Mouse (Mus musculus): ENCODE data around the gene Gm20388. TPM values are rescaled to one million over a fixed set of nuclear protein-coding genes. Genes with fewer than 3 reads are reported as not detected.
"Not testable (repeated sequence)": the region's sequence is repeated elsewhere in the genome, so short reads cannot be mapped to it uniquely, and the experiment has no call there.

The Gm20388 gene
- total RNA-seq, 1 experiment from 2014 or later, result 10.0 TPM

DNA sequence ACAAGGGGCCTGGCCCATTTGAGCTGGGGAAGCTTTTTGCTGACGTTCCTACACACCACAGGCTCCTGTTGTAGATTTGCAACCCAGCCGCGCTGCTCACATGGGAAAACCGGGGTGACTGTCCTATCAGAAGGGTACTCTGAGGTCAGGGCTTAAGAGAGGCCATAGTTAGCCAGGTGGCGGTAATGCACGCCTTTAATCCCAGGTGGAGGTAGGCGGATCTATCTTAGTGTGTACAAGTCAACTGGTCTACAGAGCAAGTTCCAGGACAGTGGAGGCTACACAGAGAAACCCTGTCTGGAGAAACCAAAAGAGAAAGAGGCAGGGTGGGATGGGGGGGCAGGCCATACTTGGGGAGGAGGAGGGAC lies 2409.1 kb downstream of the Gm20388 start:
- ATAC-seq (replicated peaks; ENCODE audit: insufficient number of reproducible peaks, low FRiP score, low TSS enrichment, poor library complexity, severe bottlenecking), result no peak

DNA sequence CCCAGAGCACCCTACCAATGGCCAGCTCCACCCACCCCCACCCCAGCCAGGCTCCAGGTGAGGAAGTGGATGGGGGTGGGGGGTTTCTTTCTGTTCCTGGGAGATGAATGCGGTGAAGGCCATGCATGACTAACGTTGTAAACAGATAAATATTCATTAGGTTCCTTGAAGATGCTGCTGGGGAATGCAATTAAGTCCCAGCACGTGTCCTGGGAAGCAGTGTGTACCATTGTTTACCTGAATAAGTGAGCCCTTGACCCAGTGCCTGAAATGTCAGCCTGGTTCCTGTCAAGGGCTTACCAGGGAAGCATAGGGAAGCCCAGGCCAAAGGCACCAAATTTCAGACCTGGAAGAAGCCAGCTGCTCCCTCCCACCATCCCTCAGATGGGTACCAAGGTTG lies 2409.9 kb downstream of the Gm20388 start:
- no peak for ATAC-seq (replicated peaks; ENCODE audit: insufficient number of reproducible peaks, low FRiP score, low TSS enrichment, poor library complexity, severe bottlenecking)

DNA sequence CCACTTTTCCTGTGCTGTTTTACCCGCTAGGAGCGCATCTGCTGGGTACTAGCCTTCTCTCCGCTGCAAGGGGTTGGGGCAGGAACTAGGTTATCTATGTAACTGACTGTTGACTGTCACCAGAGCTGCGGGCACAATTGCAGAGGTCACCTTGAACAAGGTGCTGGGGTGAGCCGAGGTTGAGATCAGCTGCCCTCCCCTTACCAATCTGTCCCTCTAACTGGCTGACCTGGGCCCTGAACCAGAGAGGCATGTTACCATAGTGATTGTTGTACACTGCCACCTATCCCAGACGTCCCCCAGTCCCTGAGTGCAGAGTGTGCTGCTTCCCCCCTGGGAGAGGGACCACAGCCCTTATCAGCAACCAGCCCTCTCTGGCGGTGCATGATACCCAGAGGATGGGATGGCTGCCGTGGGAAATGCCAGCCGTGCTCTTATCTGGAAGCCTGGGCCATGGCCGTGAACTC lies 2410.8 kb downstream of the Gm20388 start:
- no peak for ATAC-seq (replicated peaks; ENCODE audit: insufficient number of reproducible peaks, low FRiP score, low TSS enrichment, poor library complexity, severe bottlenecking)

DNA sequence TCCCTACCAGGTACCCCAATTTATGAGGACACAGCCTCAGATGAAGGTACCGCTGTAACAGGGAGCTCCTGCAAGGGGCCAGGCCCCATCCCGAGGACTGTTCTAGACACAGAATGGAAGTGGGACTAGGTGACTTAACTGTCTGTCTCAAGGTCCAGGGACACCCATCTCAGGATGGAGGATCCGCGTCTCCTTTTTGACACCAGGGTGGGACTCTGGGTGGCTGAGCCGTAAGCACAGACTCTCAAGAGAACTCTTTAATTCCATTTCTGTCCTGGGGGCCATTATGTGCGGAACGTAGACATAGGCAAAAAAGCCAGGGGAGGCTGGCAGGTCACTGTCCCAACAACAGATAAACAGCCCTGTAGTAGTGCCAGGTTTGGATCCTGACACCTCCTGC lies 2411.5 kb downstream of the Gm20388 start:
- ATAC-seq (replicated peaks; ENCODE audit: insufficient number of reproducible peaks, low FRiP score, low TSS enrichment, poor library complexity, severe bottlenecking), result no peak

DNA sequence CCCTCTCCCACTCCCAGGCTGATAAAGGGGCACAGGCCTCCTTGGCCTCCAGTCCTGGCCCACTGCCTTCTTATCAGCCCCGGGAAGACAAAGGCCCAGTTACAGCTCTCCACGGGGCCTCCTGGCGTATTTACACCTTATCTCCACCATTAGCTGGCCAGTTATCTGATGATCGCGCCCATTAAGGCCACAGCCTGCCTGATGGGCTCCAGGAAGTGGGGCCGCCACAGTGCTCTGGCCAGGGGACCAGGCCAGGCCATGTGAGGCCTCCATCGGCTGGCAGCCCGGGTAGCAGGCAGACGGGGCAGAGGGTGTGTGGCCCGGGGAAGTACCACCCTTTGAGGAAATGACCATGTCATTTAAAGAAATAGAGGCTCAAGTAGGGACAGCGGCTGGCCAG lies 2412.2 kb downstream of the Gm20388 start:
- 0 out of 2 replicates have a peak, but pooled peaks have one; percentile 23 for ATAC-seq (replicated peaks; ENCODE audit: insufficient number of reproducible peaks, low FRiP score, low TSS enrichment, poor library complexity, severe bottlenecking)

DNA sequence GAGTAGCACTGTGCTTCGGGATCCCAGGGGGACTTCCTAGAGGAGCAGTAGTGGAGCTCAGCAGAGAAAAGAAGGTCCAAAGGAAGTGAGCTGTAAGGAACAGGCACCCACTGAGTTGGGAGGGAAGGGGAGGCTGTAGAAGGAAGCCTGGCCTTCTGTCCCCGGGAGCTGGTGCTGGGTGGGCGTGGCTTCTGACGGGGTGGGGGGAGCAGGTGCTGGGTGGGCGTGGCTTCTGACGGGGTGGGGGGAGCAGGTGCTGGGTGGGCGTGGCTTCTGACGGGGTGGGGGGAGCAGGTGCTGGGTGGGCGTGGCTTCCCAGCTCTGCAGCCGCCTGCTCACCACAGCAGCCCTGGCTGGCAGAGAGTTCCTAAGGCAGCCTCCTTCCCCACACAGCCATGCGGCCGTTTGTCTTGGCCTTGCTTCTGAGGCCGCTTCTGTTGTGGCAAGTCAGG lies 2413.3 kb downstream of the Gm20388 start:
- not testable (repeated sequence) for ATAC-seq (replicated peaks; ENCODE audit: insufficient number of reproducible peaks, low FRiP score, low TSS enrichment, poor library complexity, severe bottlenecking)

DNA sequence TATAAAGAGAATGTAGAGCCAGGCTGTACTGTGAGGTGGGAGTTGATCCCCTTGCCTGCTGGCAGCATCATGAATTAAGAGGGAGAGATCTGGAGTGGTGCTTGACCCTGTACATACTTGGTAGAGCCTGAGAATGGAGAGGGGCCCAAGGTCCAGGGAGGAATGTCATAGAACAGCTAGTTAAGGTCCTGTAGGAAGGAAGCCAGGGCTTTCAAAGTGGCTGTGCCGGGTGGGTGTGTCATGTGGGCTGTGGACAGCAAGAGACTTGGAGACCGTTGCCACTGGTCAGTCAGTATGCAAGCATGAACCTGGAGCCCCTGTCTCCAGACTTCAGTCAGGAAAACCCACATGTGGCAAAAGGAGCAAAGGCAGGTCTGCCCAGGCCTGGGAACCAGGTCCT lies 2414.6 kb downstream of the Gm20388 start:
- ATAC-seq (replicated peaks; ENCODE audit: insufficient number of reproducible peaks, low FRiP score, low TSS enrichment, poor library complexity, severe bottlenecking), result no peak

DNA sequence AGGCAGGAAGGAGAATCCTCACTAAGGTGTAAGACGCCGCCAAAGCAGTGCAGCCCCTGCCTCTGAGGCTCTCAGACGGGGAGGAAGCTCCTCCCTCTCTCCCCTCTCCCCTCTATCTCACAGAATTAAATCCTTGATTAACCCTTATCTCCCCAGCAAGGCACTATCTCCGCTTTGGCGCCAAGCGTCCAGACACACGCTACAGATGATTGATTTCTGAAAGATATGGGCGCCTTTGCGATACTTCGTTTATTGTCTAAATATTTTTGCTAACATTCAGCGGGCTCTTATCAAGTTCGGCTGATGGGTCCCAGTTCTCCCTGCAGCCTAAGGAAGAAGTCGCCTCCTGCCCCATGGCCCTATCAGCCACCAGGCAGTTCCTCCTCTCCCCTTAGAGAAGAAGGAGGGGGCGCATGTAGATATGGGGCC lies 2415.5 kb downstream of the Gm20388 start:
- no peak for ATAC-seq (replicated peaks; ENCODE audit: insufficient number of reproducible peaks, low FRiP score, low TSS enrichment, poor library complexity, severe bottlenecking)

DNA sequence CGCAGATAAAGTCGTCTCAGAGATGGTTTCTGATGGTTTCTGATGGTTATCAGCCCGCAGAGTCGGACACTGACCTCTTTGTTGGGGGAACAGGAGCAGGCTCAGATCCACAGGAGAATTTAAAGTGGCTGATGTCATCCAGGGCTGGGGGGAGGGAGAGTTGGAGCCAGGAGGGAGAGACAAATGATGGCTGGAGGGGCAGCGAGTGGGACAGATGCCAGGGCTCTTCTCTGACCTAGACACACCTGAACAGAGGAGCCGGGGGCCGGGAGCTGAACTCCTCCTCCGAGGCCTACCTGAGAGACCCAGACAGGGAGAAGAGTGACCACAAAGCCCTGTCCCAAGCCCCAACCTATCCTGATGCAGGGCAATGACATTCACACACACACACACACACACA lies 2418.4 kb downstream of the Gm20388 start:
- no peak for ATAC-seq (replicated peaks; ENCODE audit: insufficient number of reproducible peaks, low FRiP score, low TSS enrichment, poor library complexity, severe bottlenecking)

DNA sequence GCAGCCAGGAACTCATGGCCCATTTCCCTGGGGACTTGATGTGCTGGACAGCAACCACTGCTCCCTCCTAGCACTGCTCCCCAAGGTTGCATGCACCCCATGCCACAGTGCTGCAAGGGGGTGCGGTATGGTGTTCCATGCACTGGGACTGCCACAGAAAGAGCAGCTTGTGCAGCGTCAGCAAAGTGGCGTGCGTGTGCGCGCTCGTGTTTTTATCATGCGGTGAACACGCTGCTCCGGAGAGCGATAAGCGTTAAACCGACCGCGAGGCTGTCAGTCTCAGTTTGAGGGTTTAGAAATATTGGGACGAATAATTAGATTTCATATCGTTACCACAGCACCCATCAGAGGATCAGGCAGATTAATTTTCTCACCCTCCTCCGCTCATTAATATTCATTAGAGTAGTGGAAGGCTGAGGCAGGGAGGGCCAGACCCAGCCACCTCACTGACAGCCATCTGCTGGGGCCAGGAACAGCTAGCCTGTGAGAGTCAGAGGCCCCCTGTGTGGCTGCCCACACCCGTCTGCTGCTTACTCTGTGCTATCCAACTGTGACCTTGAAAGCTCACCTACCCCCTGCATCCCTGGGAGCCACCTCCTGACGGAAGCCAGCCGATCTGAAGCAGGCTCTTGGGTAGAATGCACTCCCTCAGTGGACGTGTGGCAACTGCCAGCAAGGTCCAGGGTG lies 2419.1 kb downstream of the Gm20388 start:
- no peak for ATAC-seq (replicated peaks; ENCODE audit: insufficient number of reproducible peaks, low FRiP score, low TSS enrichment, poor library complexity, severe bottlenecking)

DNA sequence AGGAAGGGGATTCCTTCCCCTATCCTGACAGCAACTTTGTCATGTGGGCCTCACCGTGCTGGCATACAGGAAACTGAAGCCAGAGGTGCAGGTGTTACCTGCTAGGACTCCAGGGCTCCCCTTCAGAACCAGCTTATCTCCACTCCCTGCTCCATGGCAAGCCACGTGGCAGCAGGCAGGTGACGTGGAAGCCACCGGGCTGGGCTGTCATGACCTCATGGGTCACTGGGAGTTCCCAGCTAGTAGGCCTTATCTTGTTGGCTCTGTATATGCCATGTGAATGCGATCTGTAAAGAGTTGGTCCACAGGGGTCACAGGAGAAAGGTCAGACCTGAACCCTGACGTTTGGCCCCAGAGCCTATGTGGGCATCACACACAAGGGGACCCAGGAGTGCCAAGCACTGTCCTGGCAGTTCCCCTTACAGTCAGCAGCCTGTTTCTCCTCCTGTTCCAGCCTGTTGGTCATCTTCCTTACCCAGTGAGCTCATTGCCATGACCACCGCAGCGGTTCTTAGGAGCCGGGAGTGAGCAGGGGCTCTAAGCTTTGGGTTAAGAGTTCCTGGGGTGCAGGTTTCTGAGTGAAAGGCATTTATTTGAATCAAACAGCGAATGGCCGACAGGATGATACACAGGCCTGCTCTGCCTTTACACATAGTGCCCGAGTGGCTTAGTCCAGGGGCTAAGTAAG lies 2419.9 kb downstream of the Gm20388 start:
- no peak for ATAC-seq (replicated peaks; ENCODE audit: insufficient number of reproducible peaks, low FRiP score, low TSS enrichment, poor library complexity, severe bottlenecking)

DNA sequence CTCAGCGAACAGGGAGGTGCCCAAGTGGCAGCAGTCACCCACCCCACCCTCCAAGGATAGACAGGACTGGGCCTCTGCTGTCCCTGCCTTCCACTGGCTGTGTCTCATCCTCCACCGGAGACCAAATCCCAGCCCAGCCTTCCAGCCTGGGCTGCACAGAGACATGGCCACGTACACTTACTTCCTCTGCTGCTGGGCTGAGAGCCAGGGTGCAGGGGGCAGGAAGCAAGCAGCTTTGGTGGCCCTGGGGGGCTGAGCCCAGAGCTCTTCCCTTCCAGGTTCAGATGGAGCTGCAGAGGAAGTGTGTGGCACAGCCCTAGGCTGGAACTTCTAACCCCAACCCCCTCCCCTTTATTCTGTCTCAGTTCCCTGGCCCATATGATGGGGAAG lies 2420.5 kb downstream of the Gm20388 start:
- ATAC-seq (replicated peaks; ENCODE audit: insufficient number of reproducible peaks, low FRiP score, low TSS enrichment, poor library complexity, severe bottlenecking), result no peak

DNA sequence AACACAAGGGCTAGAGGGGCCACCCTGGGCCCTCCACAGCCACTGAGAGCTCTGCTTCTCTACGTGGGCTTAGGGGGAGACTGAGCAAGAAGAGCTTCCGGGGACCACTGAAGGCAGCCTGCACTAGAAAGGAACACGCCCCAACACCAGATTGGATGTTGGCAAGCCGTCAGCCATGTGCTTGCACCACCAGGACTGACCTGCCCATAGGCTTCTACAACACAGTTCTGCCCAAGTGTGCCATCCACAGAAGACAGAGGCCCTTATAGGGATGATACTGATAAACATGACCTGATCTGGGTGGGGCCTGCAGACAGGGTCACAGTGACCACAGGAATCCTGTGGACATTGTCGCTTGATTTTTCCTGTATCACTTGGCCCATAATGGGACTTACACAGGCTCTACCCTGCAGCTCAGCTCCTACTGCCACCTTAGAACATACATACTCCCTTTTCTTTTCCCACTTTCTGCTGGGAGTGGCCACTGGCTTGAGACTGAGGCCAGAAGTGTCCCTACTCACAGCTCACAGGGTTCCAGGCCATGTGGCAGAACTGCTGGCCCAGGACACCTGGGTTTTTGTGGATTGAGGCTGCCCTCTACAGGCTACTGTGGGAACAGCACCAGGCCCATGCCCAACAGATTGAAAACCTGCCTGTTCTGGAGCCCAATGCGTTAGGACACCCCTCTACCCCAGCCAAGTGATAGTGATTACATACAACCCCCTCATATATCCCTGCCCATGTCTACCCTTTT lies 2422.3 kb downstream of the Gm20388 start:
- peak; percentile 78 for ATAC-seq (replicated peaks; ENCODE audit: insufficient number of reproducible peaks, low FRiP score, low TSS enrichment, poor library complexity, severe bottlenecking)

DNA sequence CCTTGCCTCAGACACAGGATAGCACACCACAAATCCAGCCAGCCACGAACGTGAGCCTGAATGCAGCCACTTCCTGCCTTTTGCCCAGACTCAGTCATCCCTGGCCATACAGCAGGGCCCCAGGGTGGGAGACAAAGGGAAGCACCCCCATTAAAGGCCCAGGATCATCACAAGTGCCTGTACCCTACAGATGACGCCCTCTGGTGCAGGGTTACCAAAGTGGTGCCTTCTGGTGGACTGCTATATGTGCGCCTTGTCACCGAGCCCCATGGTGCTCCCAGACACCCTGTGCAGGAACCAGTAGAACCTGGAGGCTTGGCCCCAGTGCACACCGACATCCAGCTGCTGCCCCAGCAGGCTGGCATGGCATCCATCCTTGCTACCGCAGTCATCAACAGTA lies 2422.9 kb downstream of the Gm20388 start:
- no peak for ATAC-seq (replicated peaks; ENCODE audit: insufficient number of reproducible peaks, low FRiP score, low TSS enrichment, poor library complexity, severe bottlenecking)

DNA sequence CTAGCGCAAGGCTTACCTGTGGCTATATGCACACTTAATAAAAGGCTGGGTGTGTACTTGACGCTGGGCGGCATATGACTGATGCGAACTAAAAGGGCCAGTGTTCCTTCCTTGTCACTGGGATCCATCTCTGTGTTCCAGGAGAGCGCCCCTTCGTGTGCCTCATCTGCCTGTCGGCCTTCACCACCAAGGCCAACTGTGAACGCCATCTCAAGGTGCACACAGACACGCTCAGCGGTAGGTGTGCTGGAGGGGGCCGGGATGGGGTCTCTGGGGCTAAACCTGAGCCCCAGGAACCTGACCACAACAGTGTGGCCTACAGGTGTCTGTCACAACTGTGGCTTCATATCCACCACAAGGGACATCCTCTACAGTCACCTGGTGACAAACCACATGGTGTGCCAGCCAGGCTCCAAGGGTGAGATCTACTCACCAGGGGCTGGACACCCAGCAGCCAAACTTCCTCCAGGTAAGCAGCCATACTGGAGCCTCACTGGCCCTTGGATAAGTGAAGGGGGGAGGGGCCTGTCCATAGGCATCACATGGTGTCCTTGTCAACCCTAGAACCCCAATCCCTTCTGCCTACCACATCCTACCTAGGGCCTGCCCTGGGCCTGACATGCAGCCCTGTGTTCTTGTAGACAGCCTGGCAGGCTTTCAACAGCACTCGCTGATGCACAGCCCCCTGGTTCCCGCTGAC lies 2424.3 kb downstream of the Gm20388 start:
- ATAC-seq (replicated peaks; ENCODE audit: insufficient number of reproducible peaks, low FRiP score, low TSS enrichment, poor library complexity, severe bottlenecking), result no peak

DNA sequence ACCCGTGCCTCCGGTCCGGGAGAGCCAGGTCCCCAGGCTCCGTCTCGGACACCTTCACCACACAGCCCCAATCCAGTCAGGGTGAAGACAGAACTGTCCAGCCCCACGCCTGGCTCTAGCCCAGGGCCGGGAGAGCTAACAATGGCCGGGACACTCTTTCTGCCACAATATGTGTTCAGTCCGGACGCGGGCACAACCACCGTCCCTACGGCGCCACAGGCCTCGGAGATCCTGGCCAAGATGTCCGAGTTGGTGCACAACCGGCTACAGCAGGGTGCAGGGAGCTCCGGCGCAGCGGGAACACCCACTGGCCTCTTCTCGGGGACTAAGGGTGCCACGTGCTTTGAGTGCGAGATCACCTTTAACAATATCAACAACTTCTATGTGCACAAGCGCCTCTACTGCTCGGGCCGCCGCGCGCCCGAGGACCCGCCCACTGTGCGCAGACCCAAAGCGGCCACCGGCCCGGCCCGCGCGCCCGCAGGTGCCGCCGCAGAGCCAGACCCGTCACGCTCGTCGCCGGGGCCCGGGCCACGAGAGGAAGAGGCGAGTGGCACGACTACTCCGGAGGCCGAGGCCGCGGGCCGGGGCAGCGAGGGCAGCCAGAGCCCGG lies 2425.1 kb downstream of the Gm20388 start:
- ATAC-seq (replicated peaks; ENCODE audit: insufficient number of reproducible peaks, low FRiP score, low TSS enrichment, poor library complexity, severe bottlenecking), result no peak

DNA sequence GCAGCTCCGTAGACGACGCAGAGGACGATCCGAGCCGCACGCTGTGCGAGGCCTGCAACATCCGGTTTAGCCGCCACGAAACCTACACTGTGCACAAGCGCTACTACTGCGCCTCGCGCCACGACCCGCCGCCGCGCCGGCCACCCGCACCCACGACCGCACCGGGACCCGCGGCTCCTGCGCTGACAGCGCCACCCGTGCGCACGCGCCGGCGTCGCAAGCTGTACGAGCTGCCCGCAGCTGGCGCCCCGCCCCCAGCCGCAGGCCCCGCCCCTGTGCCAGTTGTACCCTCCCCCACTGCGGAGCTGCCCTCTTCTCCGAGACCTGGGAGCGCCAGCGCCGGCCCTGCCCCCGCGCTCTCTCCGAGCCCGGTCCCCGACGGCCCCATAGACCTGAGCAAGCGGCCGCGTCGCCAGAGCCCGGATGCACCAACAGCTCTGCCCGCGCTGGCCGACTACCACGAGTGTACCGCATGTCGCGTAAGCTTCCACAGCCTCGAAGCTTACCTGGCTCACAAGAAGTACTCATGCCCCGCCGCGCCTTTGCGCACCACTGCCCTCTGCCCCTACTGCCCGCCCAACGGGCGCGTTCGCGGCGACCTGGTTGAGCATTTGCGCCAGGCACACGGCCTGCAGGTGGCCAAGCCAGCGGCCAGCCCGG lies 2425.7 kb downstream of the Gm20388 start:
- ATAC-seq (replicated peaks; ENCODE audit: insufficient number of reproducible peaks, low FRiP score, low TSS enrichment, poor library complexity, severe bottlenecking), result no peak

DNA sequence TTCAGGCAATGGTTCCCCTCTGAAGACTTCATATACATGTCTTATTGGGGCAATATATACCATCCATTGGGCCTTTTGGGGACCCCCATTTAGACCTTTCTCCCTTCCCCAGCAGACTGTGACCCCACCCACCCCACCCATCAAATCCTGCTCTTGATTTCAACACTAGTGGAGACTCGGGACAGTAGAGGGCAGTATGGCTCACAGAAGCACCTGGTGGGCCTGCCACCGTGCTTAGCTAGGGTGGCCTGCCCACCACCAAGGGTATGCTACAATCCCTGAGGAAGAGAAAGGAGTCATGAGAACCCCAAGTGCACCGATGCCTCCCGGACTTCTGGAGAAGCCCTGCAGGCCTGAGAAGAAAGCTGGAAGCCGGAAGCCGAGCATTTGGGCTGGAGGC lies 2428.2 kb downstream of the Gm20388 start:
- no peak for ATAC-seq (replicated peaks; ENCODE audit: insufficient number of reproducible peaks, low FRiP score, low TSS enrichment, poor library complexity, severe bottlenecking)

All from monocyte, adult 5-6 weeks (primary cell).